Mouse (Mus musculus) cerebellum, adult 2 months (tissue): ENCODE data around the gene Asb1. TPM values are rescaled to one million over a fixed set of nuclear protein-coding genes. Genes with fewer than 3 reads are reported as not detected.

ENCODE experiments used
- DNase-seq, 2 experiments: peaks; one replicate each; pipeline ENCODE4 v3.0.0; 2021
- H3K27ac ChIP-seq: fragments of 200-500 bp; 2 replicates; pipeline ENCODE4 v1.5.1; 2012; ENCODE audit warnings: low read length, control low read depth, inconsistent platforms; ENCODE audit not compliant: insufficient read depth
- H3K27me3 ChIP-seq: fragments of 200-500 bp; 2 replicates; pipeline ENCODE4 v1.6.1; 2012; ENCODE audit warnings: inconsistent platforms, mild to moderate bottlenecking, low read length, moderate library complexity; ENCODE audit not compliant: control insufficient read depth, insufficient read depth
- H3K4me1 ChIP-seq: fragments of 200-500 bp; 2 replicates; pipeline ENCODE4 v1.6.1; 2011; ENCODE audit warnings: low read length; ENCODE audit not compliant: control insufficient read depth, insufficient read depth
- H3K4me3 ChIP-seq: fragments of 200-500 bp; replicated peaks from 2 replicates; pipeline ENCODE3; 2011; ENCODE audit warnings: mild to moderate bottlenecking, low read depth, low read length, control low read depth; ENCODE audit not compliant: insufficient read depth
- CTCF ChIP-seq: fragments of 200-500 bp; IDR thresholded peaks from 2 replicates; pipeline ENCODE4 v1.5.1; 2011; ENCODE audit warnings: low read depth, mild to moderate bottlenecking, control low read depth, low read length, moderate library complexity, borderline replicate concordance; ENCODE audit not compliant: insufficient read depth
- POLR2A ChIP-seq: fragments of 200-500 bp; IDR thresholded peaks from 2 replicates; pipeline ENCODE4 v1.6.1; 2011; ENCODE audit warnings: low read length, control low read depth, borderline replicate concordance; ENCODE audit not compliant: insufficient read depth
- WGBS: fragments of 180-500 bp; shearing (Covaris S2); methylation state at CpG from one replicate; pipeline ENCODE4 v1.1.7; 2018; 5-methylcytosine and 5-hydroxymethylcytosine counted together
- polyA plus RNA-seq: library from polyadenylated mRNA; depleted of rRNA; stranded (reverse); fragments of >200 nt; gene quantifications from 2 replicates; pipeline ENCODE4 v1.2.3, GENCODE M21; 2012; rRNA removed

The Asb1 gene
- polyA plus RNA-seq, 1 experiment: 17.2 TPM

DNA sequence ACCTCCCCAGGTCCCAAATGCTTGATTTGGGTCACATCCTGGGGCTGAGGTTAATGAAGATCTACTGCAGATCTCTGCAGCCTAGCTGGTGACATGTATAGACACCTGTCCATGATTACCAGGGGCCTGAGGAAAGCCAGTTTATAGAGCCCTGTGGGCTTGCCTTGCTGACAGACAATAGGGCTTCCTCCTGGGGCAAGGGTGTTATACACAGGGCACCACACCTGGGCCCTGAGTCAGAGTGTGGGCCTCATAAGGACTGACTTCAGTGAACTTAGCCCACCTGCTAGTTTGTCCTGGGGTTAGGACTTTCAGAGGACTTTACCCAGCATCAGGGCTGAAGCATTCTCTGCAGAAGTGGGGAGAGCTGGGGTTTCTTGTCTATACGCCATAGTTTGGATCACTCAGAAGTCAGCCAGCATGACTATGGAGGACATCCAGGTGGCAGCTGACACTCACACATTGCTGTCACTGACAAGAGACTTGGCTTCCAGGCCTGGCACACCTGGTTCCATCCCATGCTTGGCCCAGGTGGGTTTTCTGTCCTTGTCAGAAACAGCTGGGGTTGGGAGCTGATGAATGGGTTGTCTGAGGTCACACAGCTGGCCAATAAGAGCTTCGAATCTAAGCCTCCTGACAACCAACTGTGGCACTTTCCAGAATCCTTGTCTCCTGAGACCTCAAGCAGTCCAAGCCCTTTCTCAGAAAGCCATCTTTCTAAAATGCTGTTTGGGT lies 61.2 kb downstream of the Asb1 start:
- no peak overlapping the region for H3K4me3 ChIP-seq
- no peak overlapping the region for H3K27ac ChIP-seq
- 0 out of 2 replicates have a peak, but pooled peaks cover 3% of the 10 kb centered on the region for H3K4me1 ChIP-seq
- TF ChIP-seq POLR2A (no peak), CTCF (no peak)
- 55% methylated on average over 2 of the region's 2 CpGs for WGBS
- DNase-seq: no peak
- no peaks in the 10 kb centered on the region for H3K27me3 ChIP-seq

DNA sequence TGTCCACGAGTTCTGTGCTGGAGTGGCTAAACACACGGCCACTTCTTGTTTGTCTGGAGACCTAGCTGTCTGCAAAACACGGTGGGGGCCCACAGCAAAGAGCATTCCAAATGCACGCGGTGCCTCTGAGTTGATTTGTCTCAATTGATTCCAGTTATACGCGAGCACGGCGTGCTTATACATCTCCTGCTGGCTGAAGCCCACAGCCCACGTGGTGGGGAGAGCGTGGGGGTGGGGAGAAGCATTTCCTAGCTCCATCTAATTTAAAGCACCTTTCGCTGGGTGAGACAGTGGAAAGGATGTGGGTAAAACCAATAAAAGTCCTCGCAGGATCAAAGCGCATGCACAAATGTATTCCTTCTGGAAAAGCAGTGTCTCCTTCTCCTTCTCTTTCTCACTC lies 65.3 kb downstream of the Asb1 start:
- H3K4me1 ChIP-seq: 0 out of 2 replicates have a peak, but pooled peaks cover 3% of the 10 kb centered on the region
- 52% methylated on average over 14 of the region's 14 CpGs for WGBS
- no peak for DNase-seq
- H3K27me3 ChIP-seq: no peaks in the 10 kb centered on the region
- no peak overlapping the region for H3K4me3 ChIP-seq
- no peak overlapping the region for H3K27ac ChIP-seq
- TF ChIP-seq CTCF (no peak), POLR2A (no peak)

GRCm38 (mm10) chr1:91606701-91607100 lies 66.4 kb downstream of the Asb1 start:
- WGBS: 88% methylated on average over 7 of the region's 7 CpGs
- DNase-seq: no peak
- H3K4me3 ChIP-seq: no peak overlapping the region
- H3K27me3 ChIP-seq: no peaks in the 10 kb centered on the region
- TF ChIP-seq CTCF (no peak), POLR2A (no peak)
- no peaks in the 10 kb centered on the region for H3K4me1 ChIP-seq
- no peak overlapping the region for H3K27ac ChIP-seq

DNA sequence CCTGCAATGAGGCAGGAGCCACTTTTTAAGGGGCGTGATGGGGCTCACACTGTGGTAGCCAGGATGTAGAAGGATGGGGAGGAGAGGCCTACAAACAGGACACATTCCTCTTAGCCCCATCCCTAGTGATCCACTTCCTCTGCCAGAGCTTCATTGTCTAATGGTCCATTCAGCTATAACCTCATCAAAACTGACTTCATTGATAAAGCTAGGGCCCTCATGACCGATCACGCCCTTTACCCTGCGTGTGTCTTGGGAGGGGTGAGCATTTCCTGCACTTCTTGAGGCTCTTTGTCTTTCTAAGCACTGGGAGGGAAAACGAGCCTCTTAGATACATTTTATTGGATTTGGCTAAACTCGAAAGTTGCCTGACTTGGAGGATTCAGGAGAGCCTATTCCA lies 66.8 kb downstream of the Asb1 start:
- Histone ChIP-seq H3K4me1 (no peaks in the 10 kb centered on the region), H3K27me3 (no peaks in the 10 kb centered on the region), H3K4me3 (no peak overlapping the region), H3K27ac (no peak overlapping the region)
- TF ChIP-seq POLR2A (no peak), CTCF (no peak)
- WGBS: 92% methylated on average over 6 of the region's 6 CpGs
- no peak for DNase-seq

Other genes starting within 250 kb of the Asb1 start
- gene Scly, start 242.2 kb upstream of the Asb1 start, polyA plus RNA-seq: 28.7 and 29.9 TPM in 2 replicates
- 0.03 and 0.05 TPM in 2 replicates for gene Espnl, start 218.5 kb upstream of the Asb1 start, polyA plus RNA-seq
- gene Klhl30, start 189.5 kb upstream of the Asb1 start, polyA plus RNA-seq: 0.13 and 0.14 TPM in 2 replicates
- 0.11 TPM in 1 of 2 replicates, not detected in the other for gene Erfe, start 174.1 kb upstream of the Asb1 start, polyA plus RNA-seq
- gene Ilkap, start 141.7 kb upstream of the Asb1 start, polyA plus RNA-seq: 101 and 103 TPM in 2 replicates
- gene Hes6, start 126.5 kb upstream of the Asb1 start, polyA plus RNA-seq: 28.2 and 31.4 TPM in 2 replicates
- gene Per2, start 81.2 kb upstream of the Asb1 start, polyA plus RNA-seq: 15.4 and 18.1 TPM in 2 replicates
- gene Traf3ip1, start 45.9 kb upstream of the Asb1 start, polyA plus RNA-seq: 17.6 and 20.0 TPM in 2 replicates